Mouse (Mus musculus) liver, embryonic 14.5 days (tissue): ENCODE results near the gene Spic.

Experiments
- CTCF ChIP-seq: IDR thresholded peaks from 2 replicates; pipeline ENCODE4 v1.5.1; 2016; ENCODE audit warnings: antibody characterized with exemption, low read depth, control low read depth
- EP300 ChIP-seq: IDR thresholded peaks from 2 replicates; pipeline ENCODE4 v1.6.1; 2016; ENCODE audit warnings: antibody characterized with exemption, low read depth

- TF ChIP-seq EP300 (no peak), CTCF (no peak)
Measured at GRCm38 (mm10) chr10:88700938-88701337, 16.1 kb upstream of the Spic start.
